Mouse (Mus musculus): Measurements from ENCODE around the gene Fbf1. TPM values are rescaled to one million over a fixed set of nuclear protein-coding genes. Genes with fewer than 3 reads are reported as not detected.

The Fbf1 gene
- polyA plus RNA-seq, 1 experiment from 2014 or later, result 32.1 TPM

- no peaks in the 10 kb centered on the region for H3K36me3 ChIP-seq (ENCODE audit: control insufficient read depth, insufficient read depth, low read length)
- H3K4me1 ChIP-seq (replicated peaks; ENCODE audit: control insufficient read depth, insufficient read depth, low read length), result peaks cover 18% of the 10 kb centered on the region
- H3K4me3 ChIP-seq (ENCODE audit: low read depth, low read length), result no peak overlapping the region
- ATAC-seq (ENCODE audit: low FRiP score) (peak; percentile 35; the same call in 1 of the 2 replicates), DNase-seq (ENCODE audit: low spot score) (peak; percentile 43)
- 0 out of 2 replicates have a peak overlapping the region, but pooled peaks have one; percentile 5 for H3K9ac ChIP-seq (ENCODE audit: low read depth, low read length)
- peaks cover 31% of the 10 kb centered on the region for H3K27me3 ChIP-seq (ENCODE audit: control insufficient read depth, insufficient read depth, low read length)
- H3K9me3 ChIP-seq (ENCODE audit: control insufficient read depth, low read length), result no peaks in the 10 kb centered on the region
- peak overlapping the region; percentile 2; the same call in 1 of the 2 replicates for H3K4me2 ChIP-seq (replicated peaks; ENCODE audit: low read depth, low read length)
- WGBS, result 39% methylated on average over 14 of the region's 14 CpGs
- H3K27ac ChIP-seq (ENCODE audit: low read depth, low read length), result no peak overlapping the region
These were observed 63.8 kb downstream of the Fbf1 start for GRCm38 (mm10) chr11:116104006-116104646.

DNA sequence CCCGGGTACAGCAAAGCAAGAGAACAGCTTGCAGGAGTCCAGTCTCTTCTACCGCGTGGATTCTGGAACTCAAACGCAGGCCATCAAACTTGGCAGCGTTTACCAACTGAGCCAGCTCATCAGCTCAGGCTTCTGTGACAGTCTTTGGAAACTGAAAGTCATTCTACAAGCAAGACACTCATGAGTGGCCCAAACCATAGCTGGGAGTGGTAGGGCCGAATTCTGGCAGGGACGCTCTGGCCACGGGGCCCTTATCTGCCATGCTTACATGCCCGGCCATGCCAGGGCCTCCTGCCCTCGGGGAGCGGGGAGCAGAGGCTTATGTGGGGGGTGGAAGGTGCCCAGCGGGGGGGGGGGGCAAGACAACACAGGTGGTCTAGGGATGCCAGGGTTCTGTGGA, 64.4 kb downstream of the Fbf1 start:
- H3K4me1 ChIP-seq (replicated peaks; ENCODE audit: control insufficient read depth, insufficient read depth, low read length), result peaks cover 18% of the 10 kb centered on the region
- DNase-seq (ENCODE audit: low spot score) (no peak), ATAC-seq (ENCODE audit: low FRiP score) (no peak)
- no peaks in the 10 kb centered on the region for H3K36me3 ChIP-seq (ENCODE audit: control insufficient read depth, insufficient read depth, low read length)
- no peaks in the 10 kb centered on the region for H3K9me3 ChIP-seq (ENCODE audit: control insufficient read depth, low read length)
- H3K9ac ChIP-seq (ENCODE audit: low read depth, low read length), result no peak overlapping the region
- H3K27me3 ChIP-seq (ENCODE audit: control insufficient read depth, insufficient read depth, low read length), result peaks cover 26% of the 10 kb centered on the region
- no peak overlapping the region for H3K4me3 ChIP-seq (ENCODE audit: low read depth, low read length)
- no peak overlapping the region for H3K27ac ChIP-seq (ENCODE audit: low read depth, low read length)
- WGBS, result 87% methylated on average over 12 of the region's 12 CpGs
- H3K4me2 ChIP-seq (replicated peaks; ENCODE audit: low read depth, low read length), result no peak overlapping the region

- Histone ChIP-seq H3K27me3 (ENCODE audit: control insufficient read depth, insufficient read depth, low read length) (peaks cover 15% of the 10 kb centered on the region), H3K9me3 (ENCODE audit: control insufficient read depth, low read length) (no peaks in the 10 kb centered on the region), H3K36me3 (ENCODE audit: control insufficient read depth, insufficient read depth, low read length) (no peaks in the 10 kb centered on the region), H3K27ac (ENCODE audit: low read depth, low read length) (peak overlapping the region; percentile 70), H3K9ac (ENCODE audit: low read depth, low read length) (no peak overlapping the region), H3K4me3 (ENCODE audit: low read depth, low read length) (no peak overlapping the region), H3K4me2 (replicated peaks; ENCODE audit: low read depth, low read length) (no peak overlapping the region), H3K4me1 (replicated peaks; ENCODE audit: control insufficient read depth, insufficient read depth, low read length) (peaks cover 18% of the 10 kb centered on the region)
- 58% methylated on average over 3 of the region's 4 CpGs for WGBS
- ATAC-seq (ENCODE audit: low FRiP score) (no peak), DNase-seq (ENCODE audit: low spot score) (no peak)
These were observed 65.5 kb downstream of the Fbf1 start for GRCm38 (mm10) chr11:116102472-116102871.

- ATAC-seq (ENCODE audit: low FRiP score), result no peak
These were observed 66.0 kb downstream of the Fbf1 start for GRCm38 (mm10) chr11:116101931-116102381.

DNA sequence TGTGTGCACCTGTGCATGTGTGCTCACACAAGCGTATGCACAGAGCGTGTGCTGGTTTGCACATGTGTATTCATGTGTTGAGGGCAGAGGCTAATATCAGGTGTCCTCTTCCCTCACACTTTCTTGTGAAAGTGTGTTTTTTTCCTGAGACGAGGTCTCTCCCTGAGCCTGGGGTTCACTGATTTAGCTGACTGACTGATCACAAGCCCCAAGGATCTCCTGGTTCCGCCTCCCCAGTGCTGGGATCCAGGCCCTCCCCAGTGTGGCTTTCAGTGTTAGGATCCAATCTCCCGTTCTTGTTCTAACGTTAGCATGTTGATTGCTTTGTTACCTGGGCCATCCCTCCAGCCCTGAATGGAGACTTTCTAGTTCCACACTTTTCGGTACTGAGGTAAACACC, 67.1 kb downstream of the Fbf1 start:
- no peak for ATAC-seq (ENCODE audit: low FRiP score)
- WGBS, result 87% methylated on average over 7 of the region's 7 CpGs

More at GRCm38 (mm10) chr11:116101931-116102381, 66.0 kb downstream of the Fbf1 start:
- peak overlapping the region; percentile 70 for H3K27ac ChIP-seq (ENCODE audit: low read depth, low read length)
- 37% methylated on average over 11 of the region's 11 CpGs for WGBS
- peak; percentile 32 for DNase-seq (ENCODE audit: low spot score)
- H3K9ac ChIP-seq (ENCODE audit: low read depth, low read length), result 0 out of 2 replicates have a peak overlapping the region, but pooled peaks have one; percentile 40
- H3K27me3 ChIP-seq (ENCODE audit: control insufficient read depth, insufficient read depth, low read length), result peaks cover 10% of the 10 kb centered on the region
- H3K4me1 ChIP-seq (replicated peaks; ENCODE audit: control insufficient read depth, insufficient read depth, low read length), result peaks cover 18% of the 10 kb centered on the region
- H3K4me3 ChIP-seq (ENCODE audit: low read depth, low read length), result no peak overlapping the region
- no peaks in the 10 kb centered on the region for H3K9me3 ChIP-seq (ENCODE audit: control insufficient read depth, low read length)
- no peaks in the 10 kb centered on the region for H3K36me3 ChIP-seq (ENCODE audit: control insufficient read depth, insufficient read depth, low read length)
- H3K4me2 ChIP-seq (replicated peaks; ENCODE audit: low read depth, low read length), result no peak overlapping the region

DNA sequence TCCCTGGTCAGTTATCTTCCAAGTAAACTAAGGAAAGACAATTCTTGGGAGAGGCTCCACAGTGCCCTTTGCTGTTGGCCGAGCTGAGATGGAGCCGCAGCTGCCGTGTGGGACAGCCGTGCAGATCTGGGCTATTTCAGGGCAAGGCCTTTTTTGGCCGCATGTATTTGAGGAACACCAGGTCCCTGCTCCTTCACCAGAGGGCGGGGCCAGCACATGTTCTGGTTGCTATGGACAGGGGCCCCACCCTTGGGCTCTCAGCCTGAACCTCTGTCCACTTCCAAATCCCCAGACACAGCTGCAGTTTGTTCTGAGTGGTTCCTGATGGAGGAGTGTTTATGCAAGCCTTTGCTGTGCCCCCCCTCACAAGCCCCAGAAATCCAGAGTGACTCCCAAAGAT, 67.6 kb downstream of the Fbf1 start:
- Histone ChIP-seq H3K9me3 (ENCODE audit: control insufficient read depth, low read length) (no peaks in the 10 kb centered on the region), H3K27ac (ENCODE audit: low read depth, low read length) (no peak overlapping the region), H3K4me2 (replicated peaks; ENCODE audit: low read depth, low read length) (no peak overlapping the region), H3K4me3 (ENCODE audit: low read depth, low read length) (no peak overlapping the region), H3K4me1 (replicated peaks; ENCODE audit: control insufficient read depth, insufficient read depth, low read length) (peaks cover 10% of the 10 kb centered on the region; the same call in 1 of the 2 replicates), H3K9ac (ENCODE audit: low read depth, low read length) (no peak overlapping the region), H3K36me3 (ENCODE audit: control insufficient read depth, insufficient read depth, low read length) (no peaks in the 10 kb centered on the region), H3K27me3 (ENCODE audit: control insufficient read depth, insufficient read depth, low read length) (no peaks in the 10 kb centered on the region)
- DNase-seq (ENCODE audit: low spot score) (no peak), ATAC-seq (ENCODE audit: low FRiP score) (no peak)
- WGBS, result 91% methylated on average over 6 of the region's 6 CpGs

More for the DNA sequence above, 67.1 kb downstream of the Fbf1 start:
- Histone ChIP-seq H3K4me3 (ENCODE audit: low read depth, low read length) (no peak overlapping the region), H3K9me3 (ENCODE audit: control insufficient read depth, low read length) (no peaks in the 10 kb centered on the region), H3K36me3 (ENCODE audit: control insufficient read depth, insufficient read depth, low read length) (no peaks in the 10 kb centered on the region), H3K4me1 (replicated peaks; ENCODE audit: control insufficient read depth, insufficient read depth, low read length) (peaks cover 10% of the 10 kb centered on the region; the same call in 1 of the 2 replicates), H3K9ac (ENCODE audit: low read depth, low read length) (no peak overlapping the region), H3K4me2 (replicated peaks; ENCODE audit: low read depth, low read length) (no peak overlapping the region), H3K27me3 (ENCODE audit: control insufficient read depth, insufficient read depth, low read length) (no peaks in the 10 kb centered on the region; the same call in 1 of the 2 replicates), H3K27ac (ENCODE audit: low read depth, low read length) (no peak overlapping the region)
- DNase-seq (ENCODE audit: low spot score), result no peak

DNA sequence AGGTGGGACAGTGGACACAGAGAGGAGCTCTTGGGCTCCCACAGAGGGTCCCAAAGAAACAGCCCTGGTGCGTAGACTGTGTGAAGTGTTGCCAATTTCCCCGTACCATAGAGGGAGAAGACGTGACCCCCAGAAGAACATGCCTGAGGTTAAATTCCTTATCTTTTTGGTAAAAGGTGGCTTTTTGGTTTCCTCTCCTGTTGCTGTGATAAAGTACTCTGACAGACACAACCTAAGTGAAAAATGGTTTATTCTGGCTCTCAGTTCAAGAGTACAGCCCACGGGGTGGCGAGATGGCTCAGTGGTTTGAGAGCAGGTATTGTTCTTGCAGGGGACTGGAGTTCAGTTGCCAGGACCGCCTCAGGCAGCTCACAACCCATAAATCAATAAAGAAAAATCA, 68.5 kb downstream of the Fbf1 start:
- DNase-seq (ENCODE audit: low spot score), result no peak
- peaks cover 10% of the 10 kb centered on the region; the same call in 1 of the 2 replicates for H3K4me1 ChIP-seq (replicated peaks; ENCODE audit: control insufficient read depth, insufficient read depth, low read length)
- H3K36me3 ChIP-seq (ENCODE audit: control insufficient read depth, insufficient read depth, low read length), result no peaks in the 10 kb centered on the region
- no peak overlapping the region for H3K9ac ChIP-seq (ENCODE audit: low read depth, low read length)
- WGBS, result 91% methylated on average over 6 of the region's 6 CpGs
- H3K27me3 ChIP-seq (ENCODE audit: control insufficient read depth, insufficient read depth, low read length), result no peaks in the 10 kb centered on the region
- H3K4me2 ChIP-seq (replicated peaks; ENCODE audit: low read depth, low read length), result no peak overlapping the region
- no peak overlapping the region for H3K4me3 ChIP-seq (ENCODE audit: low read depth, low read length)
- no peak overlapping the region for H3K27ac ChIP-seq (ENCODE audit: low read depth, low read length)
- no peak for ATAC-seq (ENCODE audit: low FRiP score)
- H3K9me3 ChIP-seq (ENCODE audit: control insufficient read depth, low read length), result no peaks in the 10 kb centered on the region

- Histone ChIP-seq H3K4me1 (replicated peaks; ENCODE audit: control insufficient read depth, insufficient read depth, low read length) (peaks cover 10% of the 10 kb centered on the region; the same call in 1 of the 2 replicates), H3K4me2 (replicated peaks; ENCODE audit: low read depth, low read length) (no peak overlapping the region), H3K36me3 (ENCODE audit: control insufficient read depth, insufficient read depth, low read length) (no peaks in the 10 kb centered on the region), H3K9ac (ENCODE audit: low read depth, low read length) (no peak overlapping the region), H3K4me3 (ENCODE audit: low read depth, low read length) (no peak overlapping the region), H3K27ac (ENCODE audit: low read depth, low read length) (no peak overlapping the region), H3K27me3 (ENCODE audit: control insufficient read depth, insufficient read depth, low read length) (no peaks in the 10 kb centered on the region), H3K9me3 (ENCODE audit: control insufficient read depth, low read length) (no peaks in the 10 kb centered on the region)
- no peak for DNase-seq (ENCODE audit: low spot score)
- 80% methylated on average over 14 of the region's 14 CpGs for WGBS
- no peak for ATAC-seq (ENCODE audit: low FRiP score)
These were observed 69.1 kb downstream of the Fbf1 start for GRCm38 (mm10) chr11:116098711-116099460.
